Mouse (Mus musculus): ENCODE measurements around the gene E2f1. TPM values are rescaled to one million over a fixed set of nuclear protein-coding genes. Genes with fewer than 3 reads are reported as not detected.
A peak's percentile ranks its signal among the peaks of the same experiment; 100 is the strongest.

The E2f1 gene
- 8.8 and 10.5 TPM in 2 replicates for polyA plus RNA-seq (2014; fragmentation: Nextera tagmentation; extraction: Ambion mirVana)

GRCm38 (mm10) chr2:154569836-154570286, at the start of gene E2f1:
E2f1 (minus strand) TSS chr2:154569892.
- WGBS, result 0% methylated on average over 12 of the region's 44 CpGs
- Histone ChIP-seq H3K4me3 (ENCODE audit: low read depth, low read length) (peak within 1 kb of the TSS; percentile 85), H3K9ac (ENCODE audit: low read depth, low read length) (peak within 1 kb of the TSS; percentile 85), H3K4me2 (ENCODE audit: low read depth, low read length) (peak within 1 kb of the TSS; percentile 75), H3K9me3 (ENCODE audit: control insufficient read depth, low read length) (no peaks in the 10 kb centered on the region), H3K36me3 (ENCODE audit: control insufficient read depth, insufficient read depth, low read length) (no peaks in the 10 kb centered on the region), H3K27me3 (replicated peaks; ENCODE audit: control insufficient read depth, insufficient read depth, low read length) (no peaks in the 10 kb centered on the region), H3K4me1 (ENCODE audit: control insufficient read depth, insufficient read depth, low read length) (peaks cover 32% of the 10 kb centered on the region), H3K27ac (replicated peaks; ENCODE audit: low read depth, low read length) (peak within 1 kb of the TSS; percentile 92)
- DNase-seq (ENCODE audit: low spot score), result peak; percentile 98
- ATAC-seq (ENCODE audit: low read depth), result peak; percentile 98

- ATAC-seq (ENCODE audit: low read depth) (no peak), DNase-seq (ENCODE audit: low spot score) (no peak)
- Histone ChIP-seq H3K4me1 (ENCODE audit: control insufficient read depth, insufficient read depth, low read length) (no peaks in the 10 kb centered on the region), H3K4me2 (ENCODE audit: low read depth, low read length) (no peak overlapping the region), H3K27ac (replicated peaks; ENCODE audit: low read depth, low read length) (no peak overlapping the region), H3K9me3 (ENCODE audit: control insufficient read depth, low read length) (no peaks in the 10 kb centered on the region), H3K4me3 (ENCODE audit: low read depth, low read length) (no peak overlapping the region), H3K27me3 (replicated peaks; ENCODE audit: control insufficient read depth, insufficient read depth, low read length) (no peaks in the 10 kb centered on the region), H3K36me3 (ENCODE audit: control insufficient read depth, insufficient read depth, low read length) (no peaks in the 10 kb centered on the region), H3K9ac (ENCODE audit: low read depth, low read length) (no peak overlapping the region)
- 87% methylated on average over 3 of the region's 3 CpGs for WGBS
These were observed 47.4 kb upstream of the E2f1 start for GRCm38 (mm10) chr2:154617061-154617460.

GRCm38 (mm10) chr2:154615674-154616073, 46.0 kb upstream of the E2f1 start:
- H3K9ac ChIP-seq (ENCODE audit: low read depth, low read length), result no peak overlapping the region
- DNase-seq (ENCODE audit: low spot score), result no peak
- 90% methylated on average over 5 of the region's 5 CpGs for WGBS
- no peak overlapping the region for H3K27ac ChIP-seq (replicated peaks; ENCODE audit: low read depth, low read length)
- ATAC-seq (ENCODE audit: low read depth), result no peak
- H3K27me3 ChIP-seq (replicated peaks; ENCODE audit: control insufficient read depth, insufficient read depth, low read length), result no peaks in the 10 kb centered on the region
- H3K9me3 ChIP-seq (ENCODE audit: control insufficient read depth, low read length), result no peaks in the 10 kb centered on the region
- H3K36me3 ChIP-seq (ENCODE audit: control insufficient read depth, insufficient read depth, low read length), result no peaks in the 10 kb centered on the region
- H3K4me1 ChIP-seq (ENCODE audit: control insufficient read depth, insufficient read depth, low read length), result no peaks in the 10 kb centered on the region
- H3K4me2 ChIP-seq (ENCODE audit: low read depth, low read length), result no peak overlapping the region
- H3K4me3 ChIP-seq (ENCODE audit: low read depth, low read length), result no peak overlapping the region

- H3K4me3 ChIP-seq (ENCODE audit: low read depth, low read length), result no peak overlapping the region
These were observed 45.3 kb upstream of the E2f1 start for GRCm38 (mm10) chr2:154614841-154615576.

GRCm38 (mm10) chr2:154613118-154614115, 43.7 kb upstream of the E2f1 start, which contains the start of the genes Zfp341 and 4930519P11Rik:
Zfp341 (plus strand) TSS chr2:154613297.
4930519P11Rik (minus strand) TSS chr2:154613437.
- H3K9ac ChIP-seq (ENCODE audit: low read depth, low read length), result peak within 1 kb of the TSS; percentile 87
- no peaks in the 10 kb centered on the region for H3K9me3 ChIP-seq (ENCODE audit: control insufficient read depth, low read length)
- H3K27ac ChIP-seq (replicated peaks; ENCODE audit: low read depth, low read length), result peak within 1 kb of the TSS; percentile 97
- WGBS, result under 1% methylated on average over 32 of the region's 98 CpGs
- DNase-seq (ENCODE audit: low spot score) (peak; percentile 95), ATAC-seq (ENCODE audit: low read depth) (peak; percentile 97)
- no peaks in the 10 kb centered on the region for H3K36me3 ChIP-seq (ENCODE audit: control insufficient read depth, insufficient read depth, low read length)
- H3K4me2 ChIP-seq (ENCODE audit: low read depth, low read length), result peak within 1 kb of the TSS; percentile 65
- H3K4me1 ChIP-seq (ENCODE audit: control insufficient read depth, insufficient read depth, low read length), result no peaks in the 10 kb centered on the region
- no peaks in the 10 kb centered on the region for H3K27me3 ChIP-seq (replicated peaks; ENCODE audit: control insufficient read depth, insufficient read depth, low read length)
- H3K4me3 ChIP-seq (ENCODE audit: low read depth, low read length), result peak within 1 kb of the TSS; percentile 65

More at GRCm38 (mm10) chr2:154614841-154615576, 45.3 kb upstream of the E2f1 start:
- WGBS, result 71% methylated on average over 19 of the region's 19 CpGs
- Histone ChIP-seq H3K27ac (replicated peaks; ENCODE audit: low read depth, low read length) (no peak overlapping the region), H3K9me3 (ENCODE audit: control insufficient read depth, low read length) (no peaks in the 10 kb centered on the region), H3K9ac (ENCODE audit: low read depth, low read length) (no peak overlapping the region), H3K36me3 (ENCODE audit: control insufficient read depth, insufficient read depth, low read length) (no peaks in the 10 kb centered on the region), H3K4me2 (ENCODE audit: low read depth, low read length) (peak overlapping the region; percentile 11; the same call in 1 of the 2 replicates), H3K27me3 (replicated peaks; ENCODE audit: control insufficient read depth, insufficient read depth, low read length) (no peaks in the 10 kb centered on the region), H3K4me1 (ENCODE audit: control insufficient read depth, insufficient read depth, low read length) (no peaks in the 10 kb centered on the region)
- no peak for DNase-seq (ENCODE audit: low spot score)
- ATAC-seq (ENCODE audit: low read depth), result no peak

GRCm38 (mm10) chr2:154609050-154609767, 39.5 kb upstream of the E2f1 start:
- no peak overlapping the region for H3K4me3 ChIP-seq (ENCODE audit: low read depth, low read length)
- no peaks in the 10 kb centered on the region for H3K4me1 ChIP-seq (ENCODE audit: control insufficient read depth, insufficient read depth, low read length)
- no peak overlapping the region for H3K27ac ChIP-seq (replicated peaks; ENCODE audit: low read depth, low read length)
- ATAC-seq (ENCODE audit: low read depth), result no peak
- H3K27me3 ChIP-seq (replicated peaks; ENCODE audit: control insufficient read depth, insufficient read depth, low read length), result no peaks in the 10 kb centered on the region
- no peak for DNase-seq (ENCODE audit: low spot score)
- no peaks in the 10 kb centered on the region for H3K36me3 ChIP-seq (ENCODE audit: control insufficient read depth, insufficient read depth, low read length)
- WGBS, result 58% methylated on average over 10 of the region's 10 CpGs
- no peak overlapping the region for H3K4me2 ChIP-seq (ENCODE audit: low read depth, low read length)
- no peaks in the 10 kb centered on the region for H3K9me3 ChIP-seq (ENCODE audit: control insufficient read depth, low read length)
- no peak overlapping the region for H3K9ac ChIP-seq (ENCODE audit: low read depth, low read length)

- WGBS, result 64% methylated on average over 1 of the region's 1 CpGs
- ATAC-seq (ENCODE audit: low read depth), result no peak
These were observed 37.3 kb upstream of the E2f1 start for GRCm38 (mm10) chr2:154606965-154607364.

GRCm38 (mm10) chr2:154604156-154604555, 34.5 kb upstream of the E2f1 start:
- H3K27me3 ChIP-seq (replicated peaks; ENCODE audit: control insufficient read depth, insufficient read depth, low read length), result no peaks in the 10 kb centered on the region
- no peak overlapping the region for H3K27ac ChIP-seq (replicated peaks; ENCODE audit: low read depth, low read length)
- no peaks in the 10 kb centered on the region for H3K36me3 ChIP-seq (ENCODE audit: control insufficient read depth, insufficient read depth, low read length)
- H3K4me1 ChIP-seq (ENCODE audit: control insufficient read depth, insufficient read depth, low read length), result peaks cover 8% of the 10 kb centered on the region
- H3K9ac ChIP-seq (ENCODE audit: low read depth, low read length), result no peak overlapping the region
- DNase-seq (ENCODE audit: low spot score) (no peak), ATAC-seq (ENCODE audit: low read depth) (no peak)
- peak overlapping the region; percentile 63 for H3K4me3 ChIP-seq (ENCODE audit: low read depth, low read length)
- 35% methylated on average over 7 of the region's 7 CpGs for WGBS
- peak overlapping the region; percentile 48 for H3K4me2 ChIP-seq (ENCODE audit: low read depth, low read length)
- H3K9me3 ChIP-seq (ENCODE audit: control insufficient read depth, low read length), result no peaks in the 10 kb centered on the region

More at GRCm38 (mm10) chr2:154606965-154607364, 37.3 kb upstream of the E2f1 start:
- H3K36me3 ChIP-seq (ENCODE audit: control insufficient read depth, insufficient read depth, low read length), result no peaks in the 10 kb centered on the region
- no peak overlapping the region for H3K9ac ChIP-seq (ENCODE audit: low read depth, low read length)
- H3K4me1 ChIP-seq (ENCODE audit: control insufficient read depth, insufficient read depth, low read length), result peaks cover 8% of the 10 kb centered on the region
- no peaks in the 10 kb centered on the region for H3K9me3 ChIP-seq (ENCODE audit: control insufficient read depth, low read length)
- no peak overlapping the region for H3K4me3 ChIP-seq (ENCODE audit: low read depth, low read length)
- DNase-seq (ENCODE audit: low spot score), result no peak
- H3K27me3 ChIP-seq (replicated peaks; ENCODE audit: control insufficient read depth, insufficient read depth, low read length), result no peaks in the 10 kb centered on the region
- no peak overlapping the region for H3K27ac ChIP-seq (replicated peaks; ENCODE audit: low read depth, low read length)
- H3K4me2 ChIP-seq (ENCODE audit: low read depth, low read length), result no peak overlapping the region

All from embryonic facial prominence, embryonic 14.5 days (tissue).